Mouse (Mus musculus) ES-Bruce4 (cell line): Measurements from ENCODE around the gene BC024978. TPM values are rescaled to one million over a fixed set of nuclear protein-coding genes. Genes with fewer than 3 reads are reported as not detected.

Experiments used
- H3K27ac ChIP-seq: 2 replicates; pipeline ENCODE4 v1.5.1; 2012; ENCODE audit warnings: low read length, inconsistent platforms; ENCODE audit not compliant: insufficient read depth
- H3K27me3 ChIP-seq: 2 replicates; pipeline ENCODE4 v1.6.1; 2012; ENCODE audit warnings: mild to moderate bottlenecking, low read length, inconsistent platforms; ENCODE audit not compliant: control insufficient read depth, poor library complexity, insufficient read depth, severe bottlenecking
- H3K36me3 ChIP-seq: 2 replicates; pipeline ENCODE4 v1.6.1; 2012; ENCODE audit warnings: inconsistent platforms, mild to moderate bottlenecking, low read length, moderate library complexity; ENCODE audit not compliant: control insufficient read depth, poor library complexity, insufficient read depth, severe bottlenecking
- H3K4me1 ChIP-seq: one replicate; pipeline ENCODE4 v1.8.1; 2011; ENCODE audit warnings: low read length; ENCODE audit not compliant: control insufficient read depth, insufficient read depth
- H3K4me3 ChIP-seq: 2 replicates; pipeline ENCODE4 v1.5.1; 2011; ENCODE audit warnings: low read depth, mild to moderate bottlenecking, low read length
- H3K9ac ChIP-seq: 2 replicates; pipeline ENCODE4 v1.6.1; 2012; ENCODE audit warnings: low read depth, mild to moderate bottlenecking, inconsistent platforms; ENCODE audit not compliant: poor library complexity, severe bottlenecking
- H3K9me3 ChIP-seq: replicated peaks from 2 replicates; pipeline ENCODE4 v1.6.1; 2012; ENCODE audit warnings: mild to moderate bottlenecking, low read length, inconsistent platforms; ENCODE audit not compliant: control insufficient read depth, poor library complexity, insufficient read depth, severe bottlenecking
- CTCF ChIP-seq: IDR thresholded peaks from one replicate; pipeline ENCODE4 v1.8.1; 2011; ENCODE audit warnings: low read depth, low read length
- EP300 ChIP-seq: IDR thresholded peaks from 2 replicates; pipeline ENCODE4 v1.6.1; 2011; ENCODE audit warnings: low read depth, low read length; ENCODE audit not compliant: insufficient read depth
- POLR2A ChIP-seq: IDR thresholded peaks from one replicate; pipeline ENCODE4 v1.8.1; 2011; ENCODE audit warnings: low read length; ENCODE audit not compliant: insufficient read depth
- polyA plus RNA-seq: library from polyadenylated mRNA; stranded (reverse); fragments of >200 nt; gene quantifications from 2 replicates; pipeline ENCODE4 v1.2.4, GENCODE M21; 2011; ENCODE audit warnings: low read depth; ENCODE audit not compliant: missing spikeins, insufficient read depth, insufficient read length

BC024978 gene
- polyA plus RNA-seq, 1 experiment = 10.9 TPM

DNA sequence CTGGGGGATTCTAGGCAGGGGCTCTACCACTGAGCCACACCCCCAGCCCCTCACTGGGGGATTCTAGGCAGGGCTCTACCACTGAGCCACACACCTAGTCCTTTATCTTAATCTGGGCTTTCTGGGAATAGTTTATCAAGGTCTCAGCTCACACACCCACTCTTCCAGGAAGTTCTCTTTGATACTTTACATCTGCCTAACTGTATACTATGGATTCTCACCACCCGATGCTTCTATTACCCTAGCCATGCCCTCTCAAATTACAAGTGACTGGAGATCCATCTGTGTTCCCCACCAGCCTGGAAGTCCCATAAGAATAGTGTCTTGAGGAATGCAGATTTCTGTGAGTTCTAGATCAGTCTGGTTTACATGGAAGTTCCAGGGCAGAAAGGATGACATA lies 27.0 kb downstream of the BC024978 start:
- H3K9ac ChIP-seq = no peak overlapping the region
- no peak overlapping the region for H3K4me3 ChIP-seq
- no peaks in the 10 kb centered on the region for H3K9me3 ChIP-seq
- no peak for TF ChIP-seq POLR2A
- no peaks in the 10 kb centered on the region for H3K27me3 ChIP-seq
- H3K36me3 ChIP-seq = no peaks in the 10 kb centered on the region
- no peak overlapping the region for H3K27ac ChIP-seq
- peaks cover 9% of the 10 kb centered on the region for H3K4me1 ChIP-seq

DNA sequence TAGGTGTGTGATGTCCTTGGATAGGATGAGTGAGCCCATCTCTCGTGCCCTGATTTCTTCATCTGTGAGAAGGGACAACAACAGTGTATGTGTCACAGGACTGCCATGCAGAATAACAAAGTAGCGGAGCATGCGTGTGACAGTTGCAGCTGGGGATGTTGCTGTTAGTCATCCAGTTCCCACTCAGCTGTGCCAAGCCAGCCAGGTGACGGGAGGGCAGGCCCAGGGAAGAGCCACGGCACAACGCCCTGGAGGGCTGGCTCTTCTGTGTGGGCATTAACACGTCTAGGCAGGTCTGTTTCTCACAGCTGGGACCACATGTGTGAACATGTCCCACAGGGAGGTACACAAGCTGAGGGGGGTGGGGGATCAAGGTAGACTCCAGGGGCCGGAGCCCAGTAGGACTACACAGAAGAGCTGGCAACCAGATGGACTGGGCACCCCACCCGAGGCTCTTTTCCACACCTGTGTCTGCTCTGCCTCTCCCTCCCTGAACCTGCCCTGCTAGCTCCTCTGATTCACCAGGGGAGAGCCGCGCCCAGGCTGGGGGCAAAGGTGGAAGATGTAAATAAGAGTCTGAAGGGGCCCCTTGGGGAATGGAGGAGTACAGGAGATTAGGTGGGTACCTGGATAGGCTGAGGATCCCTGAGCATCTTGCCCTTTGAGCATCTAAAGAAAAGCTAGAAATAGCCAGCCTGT lies 29.4 kb downstream of the BC024978 start:
- Histone ChIP-seq H3K4me3 (no peak overlapping the region), H3K9ac (0 out of 2 replicates have a peak overlapping the region, but pooled peaks have one; percentile 22), H3K27me3 (no peaks in the 10 kb centered on the region), H3K9me3 (no peaks in the 10 kb centered on the region), H3K36me3 (no peaks in the 10 kb centered on the region), H3K4me1 (peaks cover 9% of the 10 kb centered on the region), H3K27ac (peak overlapping the region; percentile 23)
- no peak for TF ChIP-seq CTCF
- no peak for TF ChIP-seq EP300
- no peak for TF ChIP-seq POLR2A

DNA sequence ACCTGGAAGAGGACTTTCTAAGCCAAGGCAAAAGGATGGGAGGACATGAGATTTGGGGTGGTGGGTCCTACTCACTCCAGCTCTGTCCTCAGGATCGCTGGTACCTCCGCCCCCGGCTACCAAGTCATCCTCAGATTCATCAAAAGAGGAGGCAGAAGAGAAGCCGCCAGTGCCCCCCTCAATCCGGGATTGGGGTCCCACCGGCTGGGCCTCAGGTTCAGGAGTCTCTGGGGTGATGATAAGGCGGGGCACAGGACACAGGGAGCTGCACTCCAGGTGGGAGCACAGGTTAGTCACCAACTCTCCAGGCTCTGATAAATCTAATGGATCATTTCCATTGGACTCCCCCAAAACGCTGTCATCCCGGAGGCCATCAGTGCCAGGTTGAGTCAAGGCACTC lies 31.7 kb downstream of the BC024978 start:
- no peak for TF ChIP-seq CTCF
- no peak for TF ChIP-seq EP300
- TF ChIP-seq POLR2A = no peak
- no peaks in the 10 kb centered on the region for H3K27me3 ChIP-seq
- H3K4me1 ChIP-seq = peaks cover 7% of the 10 kb centered on the region
- no peaks in the 10 kb centered on the region for H3K36me3 ChIP-seq
- H3K9ac ChIP-seq = peak overlapping the region; percentile 77
- peak overlapping the region; percentile 73 for H3K4me3 ChIP-seq
- no peak overlapping the region for H3K27ac ChIP-seq
- no peaks in the 10 kb centered on the region for H3K9me3 ChIP-seq

DNA sequence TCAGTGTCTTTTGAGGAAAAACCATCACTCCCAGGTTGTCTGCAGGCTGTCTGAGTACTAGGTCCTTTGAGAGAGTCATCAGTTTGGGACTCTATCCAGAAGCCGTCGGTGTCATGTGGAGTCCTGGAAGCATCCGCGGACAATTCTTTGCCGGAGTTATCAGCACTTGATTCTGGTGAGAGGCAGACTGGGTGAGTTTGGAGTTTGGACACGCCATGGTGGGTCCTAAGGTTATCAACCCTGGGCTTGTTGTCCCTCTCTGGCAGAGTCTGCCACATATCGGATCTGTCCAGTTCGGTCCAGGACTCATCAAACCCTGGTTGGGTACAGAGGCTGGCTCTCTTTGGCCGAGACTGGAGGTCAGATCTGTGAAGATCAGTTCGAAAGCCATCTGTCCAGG lies 32.1 kb downstream of the BC024978 start:
- Histone ChIP-seq H3K9me3 (no peaks in the 10 kb centered on the region), H3K4me3 (peak overlapping the region; percentile 73), H3K27me3 (no peaks in the 10 kb centered on the region), H3K27ac (no peak overlapping the region), H3K9ac (peak overlapping the region; percentile 77), H3K36me3 (no peaks in the 10 kb centered on the region), H3K4me1 (peaks cover 7% of the 10 kb centered on the region)
- TF ChIP-seq CTCF = no peak
- no peak for TF ChIP-seq POLR2A
- no peak for TF ChIP-seq EP300

DNA sequence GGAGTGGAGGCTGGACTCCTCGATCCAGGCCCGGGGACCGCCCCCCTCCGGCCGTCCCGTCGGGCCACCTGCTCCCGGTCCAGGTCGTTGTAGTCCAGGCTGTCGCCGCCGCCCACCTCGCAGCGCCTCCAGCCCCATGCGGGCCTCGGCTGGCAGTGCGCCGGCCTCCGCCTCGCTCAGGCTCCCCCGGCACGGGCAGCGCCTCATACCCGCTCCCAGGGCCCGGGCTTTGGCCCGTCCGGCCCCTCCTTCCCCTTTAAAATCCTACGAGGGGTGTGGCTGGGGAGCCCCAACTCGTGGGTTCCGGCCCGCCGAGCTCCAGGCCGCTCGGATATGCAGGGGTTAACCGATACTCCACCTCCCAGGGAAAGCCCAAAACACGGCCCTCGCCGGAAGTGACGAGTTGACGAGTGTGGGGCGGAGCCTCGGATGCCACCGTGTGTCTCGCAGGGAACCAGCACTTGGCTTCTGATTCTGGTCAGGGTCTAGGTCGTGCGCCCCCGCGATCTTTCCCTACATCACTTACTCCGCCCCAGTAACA lies 32.8 kb downstream of the BC024978 start, which contains the start of gene Itpkc:
Gene Itpkc (minus strand): TSS at position 381 of the 541 bp plus-strand sequence.
- Histone ChIP-seq H3K9ac (peak within 1 kb of the TSS; percentile 77), H3K27me3 (no peaks in the 10 kb centered on the region), H3K9me3 (no peaks in the 10 kb centered on the region), H3K36me3 (no peaks in the 10 kb centered on the region), H3K4me1 (peaks cover 5% of the 10 kb centered on the region), H3K4me3 (peak within 1 kb of the TSS; percentile 73), H3K27ac (peak within 1 kb of the TSS; percentile 85)
- TF ChIP-seq POLR2A = peak; percentile 94
- TF ChIP-seq CTCF = no peak
- TF ChIP-seq EP300 = 0 out of 2 replicates have a peak, but pooled peaks have one; percentile 27

DNA sequence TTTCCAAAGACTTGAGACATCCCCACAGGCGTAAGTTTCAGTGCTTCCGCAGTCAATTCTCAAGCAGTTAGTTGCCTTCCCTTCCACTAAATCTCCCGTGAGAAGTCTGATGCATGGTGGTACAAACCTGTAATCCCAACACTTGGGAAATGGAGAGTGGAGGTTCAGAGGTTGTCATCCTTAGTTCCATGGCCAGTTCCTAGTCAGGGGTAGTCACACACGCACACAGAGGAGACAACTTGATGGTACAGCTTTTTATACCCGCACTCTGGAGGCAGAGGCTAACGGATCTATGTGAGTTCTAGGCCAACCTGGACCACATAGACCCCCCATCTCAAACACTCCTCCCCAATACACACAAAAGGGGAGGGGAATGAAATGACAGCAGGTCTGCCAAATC lies 33.3 kb downstream of the BC024978 start:
- H3K9me3 ChIP-seq = no peaks in the 10 kb centered on the region
- peaks cover 3% of the 10 kb centered on the region for H3K4me1 ChIP-seq
- H3K9ac ChIP-seq = peak overlapping the region; percentile 77
- peak overlapping the region; percentile 73 for H3K4me3 ChIP-seq
- peak overlapping the region; percentile 85 for H3K27ac ChIP-seq
- TF ChIP-seq EP300 (no peak), CTCF (no peak), POLR2A (no peak)
- H3K27me3 ChIP-seq = no peaks in the 10 kb centered on the region
- no peaks in the 10 kb centered on the region for H3K36me3 ChIP-seq
